Mouse (Mus musculus) olfactory bulb, adult 2 months (tissue): ENCODE measurements around the gene Car6.

Source experiments
- CTCF ChIP-seq: fragments of 200-500 bp; IDR thresholded peaks from 2 replicates; pipeline ENCODE4 v1.5.1; 2012; ENCODE audit warnings: low read depth, mild to moderate bottlenecking, low read length, moderate library complexity; ENCODE audit not compliant: insufficient read depth
- POLR2A ChIP-seq: fragments of 200-500 bp; IDR thresholded peaks from 2 replicates; pipeline ENCODE4 v1.6.1; 2012; ENCODE audit warnings: mild to moderate bottlenecking, low read depth, low read length, moderate library complexity; ENCODE audit not compliant: insufficient read depth

GRCm38 (mm10) chr4:150144242-150144641 is 56.9 kb downstream of the Car6 start:
- TF ChIP-seq POLR2A (no peak), CTCF (no peak)
